In genomic region chr4:52176240-52176639, GRCm38 (mm10) we compare ENCODE assay signal across 29 mouse cellular contexts.
DNase-seq lines count a peak whose midpoint lies in the region; ATAC-seq and TF ChIP-seq lines count a peak whose summit lies in the region.
"Had no signal": no experiment of that assay in that cellular context is flagged by ENCODE, and none has a peak within 500 bp of the region (broad histone marks: within the 10 kb centered on the region; RNA-seq: fewer than 3 reads in every experiment).

No protein-coding gene starts in this region.

- DNase-seq in midbrain, embryonic 14.5 days: peak; percentile 9
- peak; percentile 19 for DNase-seq in brain, embryonic 14.5 days (ENCODE audit: low read depth)
- DNase-seq in kidney, adult 18-20 months: no peak
- no peak for DNase-seq in retina, postnatal 1 day
- DNase-seq: adrenal gland, adult 8-10 months; adrenal gland, postnatal 14 days; adrenal gland, postnatal 36 days; B cell, adult 2 months; cerebellum, adult 11 months; cerebellum, adult 18-20 months; cerebellum, adult 8-10 months; cerebellum, adult 9-11 months; cerebellum, postnatal 14 days; cerebellum, postnatal 36 days; embryo, embryonic 11 days; forebrain, postnatal 0 days had no signal

- TF ChIP-seq POLR2A in brain, embryonic 14.5 days (IDR thresholded peaks at IDR 0.05; ENCODE audit: borderline replicate concordance, extremely low read depth, insufficient read depth, insufficient read length, poor library complexity, severe bottlenecking): no peak

- TF ChIP-seq CTCF in brain, embryonic 14.5 days (IDR thresholded peaks at IDR 0.05; ENCODE audit: borderline replicate concordance, extremely low read depth, insufficient read depth, insufficient read length): no peak

- H3K9me3 ChIP-seq in midbrain, embryonic 14.5 days (ENCODE audit: control insufficient read depth, low read length): no peaks in the 10 kb centered on the region
- no peaks in the 10 kb centered on the region for H3K9me3 ChIP-seq in midbrain, embryonic 16.5 days (replicated peaks; ENCODE audit: control insufficient read depth, low read length, poor library complexity, severe bottlenecking)
- no peaks in the 10 kb centered on the region for H3K9me3 ChIP-seq in intestine, embryonic 16.5 days (ENCODE audit: control insufficient read depth, low read length)
- H3K9me3 ChIP-seq: embryonic facial prominence, embryonic 13.5 days; embryonic facial prominence, embryonic 15.5 days; forebrain, embryonic 10.5 days; forebrain, embryonic 13.5 days; forebrain, embryonic 15.5 days; G1E had no signal

- H3K9ac ChIP-seq in midbrain, embryonic 14.5 days (replicated peaks; ENCODE audit: low read length): no peak overlapping the region
- H3K9ac ChIP-seq in midbrain, embryonic 16.5 days (ENCODE audit: low read depth, low read length): no peak overlapping the region
- no peak overlapping the region for H3K9ac ChIP-seq in intestine, embryonic 16.5 days (ENCODE audit: low read depth, low read length)
- H3K9ac ChIP-seq: embryonic facial prominence, embryonic 13.5 days; embryonic facial prominence, embryonic 15.5 days; forebrain, embryonic 13.5 days; forebrain, embryonic 15.5 days; forebrain, postnatal 0 days had no signal

- 82% methylated on average over 4 of the region's 4 CpGs for WGBS in midbrain, embryonic 14.5 days
- WGBS in midbrain, embryonic 16.5 days: 75% methylated on average over 4 of the region's 4 CpGs
- WGBS in intestine, embryonic 16.5 days: 77% methylated on average over 4 of the region's 4 CpGs

- ATAC-seq in midbrain, embryonic 14.5 days (ENCODE audit: low FRiP score, low TSS enrichment): no peak
- no peak for ATAC-seq in midbrain, embryonic 16.5 days
- peak; percentile 97 for ATAC-seq in intestine, embryonic 16.5 days
- ATAC-seq: activated CD4-positive, CD25-positive, alpha-beta regulatory T cell, adult 4 months; CD4-positive, CD25-positive, alpha-beta regulatory T cell, adult 4 months; forebrain, embryonic 13.5 days; forebrain, embryonic 15.5 days; forebrain, postnatal 0 days; Patski had no signal

- no peak overlapping the region for H3K4me2 ChIP-seq in midbrain, embryonic 14.5 days (ENCODE audit: low read length)
- H3K4me2 ChIP-seq in midbrain, embryonic 16.5 days (ENCODE audit: low read length): no peak overlapping the region
- no peak overlapping the region for H3K4me2 ChIP-seq in intestine, embryonic 16.5 days (ENCODE audit: low read depth, low read length)
- H3K4me2 ChIP-seq: embryonic facial prominence, embryonic 13.5 days; embryonic facial prominence, embryonic 15.5 days; forebrain, embryonic 13.5 days; forebrain, embryonic 15.5 days had no signal

- H3K27ac ChIP-seq in midbrain, embryonic 14.5 days (replicated peaks; ENCODE audit: low read depth, low read length): no peak overlapping the region
- H3K27ac ChIP-seq in midbrain, embryonic 16.5 days (ENCODE audit: low read length): no peak overlapping the region
- no peak overlapping the region for H3K27ac ChIP-seq in intestine, embryonic 16.5 days (ENCODE audit: low read length)
- H3K27ac ChIP-seq: embryonic facial prominence, embryonic 13.5 days; embryonic facial prominence, embryonic 15.5 days; forebrain, embryonic 10.5 days; forebrain, embryonic 13.5 days; forebrain, embryonic 15.5 days had no signal

- no peak overlapping the region for H3K4me3 ChIP-seq in midbrain, embryonic 14.5 days (replicated peaks; ENCODE audit: low read depth, low read length)
- H3K4me3 ChIP-seq in midbrain, embryonic 16.5 days (ENCODE audit: low read depth, low read length): no peak overlapping the region
- no peak overlapping the region for H3K4me3 ChIP-seq in intestine, embryonic 16.5 days (ENCODE audit: low read length)
- H3K4me3 ChIP-seq: embryonic facial prominence, embryonic 13.5 days; embryonic facial prominence, embryonic 15.5 days; erythroblast, embryonic 14.5 days; forebrain, embryonic 10.5 days; forebrain, embryonic 13.5 days; forebrain, embryonic 15.5 days had no signal

- H3K27me3 ChIP-seq in midbrain, embryonic 14.5 days (ENCODE audit: control insufficient read depth, insufficient read depth, low read length): no peaks in the 10 kb centered on the region
- no peaks in the 10 kb centered on the region for H3K27me3 ChIP-seq in midbrain, embryonic 16.5 days (ENCODE audit: control insufficient read depth, insufficient read depth, low read depth, low read length)
- no peaks in the 10 kb centered on the region for H3K27me3 ChIP-seq in intestine, embryonic 16.5 days (replicated peaks; ENCODE audit: control insufficient read depth, insufficient read depth, low read length)
- H3K27me3 ChIP-seq: CH12.LX; embryonic facial prominence, embryonic 13.5 days; embryonic facial prominence, embryonic 15.5 days; forebrain, embryonic 13.5 days; forebrain, embryonic 15.5 days; Patski had no signal

- no peaks in the 10 kb centered on the region for H3K4me1 ChIP-seq in midbrain, embryonic 14.5 days (ENCODE audit: control insufficient read depth, insufficient read depth, low read length)
- no peaks in the 10 kb centered on the region for H3K4me1 ChIP-seq in midbrain, embryonic 16.5 days (ENCODE audit: control insufficient read depth, insufficient read depth, low read length)
- no peaks in the 10 kb centered on the region for H3K4me1 ChIP-seq in intestine, embryonic 16.5 days (ENCODE audit: control insufficient read depth, insufficient read depth, low read length)
- H3K4me1 ChIP-seq: embryonic facial prominence, embryonic 13.5 days; embryonic facial prominence, embryonic 15.5 days; forebrain, embryonic 10.5 days; forebrain, embryonic 13.5 days; forebrain, embryonic 15.5 days had no signal

- no peaks in the 10 kb centered on the region for H3K36me3 ChIP-seq in midbrain, embryonic 14.5 days (ENCODE audit: control insufficient read depth, insufficient read depth, low read length)
- H3K36me3 ChIP-seq in midbrain, embryonic 16.5 days (ENCODE audit: control insufficient read depth, insufficient read depth, low read length): no peaks in the 10 kb centered on the region
- H3K36me3 ChIP-seq in intestine, embryonic 16.5 days (ENCODE audit: control insufficient read depth, insufficient read depth, low read length): no peaks in the 10 kb centered on the region
- H3K36me3 ChIP-seq: embryonic facial prominence, embryonic 13.5 days; embryonic facial prominence, embryonic 15.5 days; forebrain, embryonic 10.5 days; forebrain, embryonic 15.5 days; G1E had no signal

Comparison
In these comparisons a context has a peak if more than half of its experiments do, and no peak if none do; other contexts are left out.
1. DNase-seq: peak in midbrain, embryonic 14.5 days (single experiment) and brain, embryonic 14.5 days (single experiment); none in kidney, adult 18-20 months (single experiment) and retina, postnatal 1 day (single experiment).